Mouse (Mus musculus): ENCODE measurements at regions not wholly inside any gene's neighbourhood (a gene's known extent, or its start where the extent isn't known, plus 50 kb on each side); places are given as distances from the start of the nearest gene placed in this dataset.

DNA sequence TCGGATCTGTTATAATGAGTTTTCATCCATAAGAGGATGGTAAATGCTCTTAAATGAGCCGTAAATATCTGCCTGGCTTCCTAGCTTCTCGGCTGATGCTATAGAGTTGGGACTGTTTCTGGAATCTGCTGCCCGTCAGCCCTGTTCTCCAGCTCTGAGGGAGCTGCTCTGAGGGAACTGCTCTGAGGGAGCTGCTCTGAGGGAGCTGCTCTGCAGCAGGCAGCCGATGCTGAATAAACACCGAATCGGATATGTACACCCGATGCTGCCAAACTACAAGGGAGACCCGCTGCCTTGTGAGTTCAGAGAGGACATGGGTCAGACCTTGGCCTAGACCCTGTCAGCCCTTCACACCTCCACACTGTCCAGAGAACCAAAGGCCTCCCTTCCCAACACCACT is 63.8 kb upstream of the Cnot2 start:
- no peak for DNase-seq (ENCODE audit: low spot score)
- Histone ChIP-seq H3K36me3 (replicated peaks) (no peaks in the 10 kb centered on the region), H3K9me3 (replicated peaks) (peaks cover 15% of the 10 kb centered on the region), H3K4me3 (ENCODE audit: low read depth, low read length) (no peak overlapping the region), H3K27me3 (ENCODE audit: insufficient read depth, low read length) (no peaks in the 10 kb centered on the region), H3K4me1 (ENCODE audit: insufficient read depth, low read depth, low read length) (no peaks in the 10 kb centered on the region)
- TF ChIP-seq GATA1 (IDR thresholded peaks at IDR 0.05; ENCODE audit: borderline replicate concordance, low read length) (no peak), POLR2AphosphoS5 (IDR thresholded peaks at IDR 0.05; ENCODE audit: insufficient replicate concordance, low read depth, low read length) (no peak), CTCF (IDR thresholded peaks at IDR 0.05; ENCODE audit: low read depth, low read length) (no peak), GATA2 (IDR thresholded peaks at IDR 0.05; ENCODE audit: borderline replicate concordance, low read depth, low read length) (no peak), TAL1 (conservative IDR thresholded peaks at IDR 0.05; ENCODE audit: low read depth, low read length) (no peak)
- no peak for ATAC-seq (ENCODE audit: extremely low read depth, insufficient number of reproducible peaks, low FRiP score, poor library complexity, severe bottlenecking)
